Mouse (Mus musculus) left cerebral cortex, adult 9 months (tissue): ENCODE measurements around the gene Napsa.

Source experiments
- DNase-seq, 2 experiments: peaks; one replicate each; pipeline ENCODE4 v3.0.0; 2022; ENCODE audit warnings: low spot score in 2 of 2

The Napsa gene

DNA sequence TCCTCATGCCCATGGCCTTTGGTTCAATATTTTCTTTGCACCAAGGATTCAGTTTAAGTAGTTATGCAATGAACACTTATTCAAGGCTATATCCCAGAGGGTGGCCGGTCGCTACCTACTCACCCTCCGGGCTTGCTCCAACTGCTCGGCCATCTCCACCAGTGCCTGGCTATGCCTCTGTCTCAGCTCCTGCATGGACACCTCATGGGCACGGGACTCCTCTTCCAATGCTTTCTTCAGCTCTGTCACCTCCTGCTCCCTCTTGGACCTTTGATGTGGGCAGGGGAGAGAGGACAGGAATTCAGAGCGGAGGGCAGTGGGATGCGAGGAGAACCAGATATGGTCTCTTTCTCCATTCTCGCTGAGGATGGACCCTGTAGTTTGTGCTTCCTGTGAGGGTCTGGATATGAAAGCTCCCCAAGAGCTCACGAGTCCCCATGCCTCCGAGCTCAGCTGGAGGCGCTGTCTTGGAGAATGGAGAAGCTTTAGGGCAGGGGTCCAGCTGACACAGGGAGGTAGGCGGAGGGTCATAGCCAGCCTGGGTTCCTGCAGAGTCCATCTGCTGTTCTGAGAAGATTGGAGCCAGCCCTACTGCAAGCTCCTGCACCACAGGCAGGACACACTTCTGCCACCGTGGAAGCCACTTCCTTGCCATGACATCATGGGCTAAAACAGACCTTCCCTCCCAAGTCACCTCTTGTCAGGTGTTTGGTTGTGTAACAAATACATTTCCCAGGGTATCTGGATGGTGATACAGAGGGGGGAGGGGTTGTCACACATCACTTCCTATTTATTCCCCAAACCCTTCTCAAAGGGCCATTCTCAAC, 53.3 kb downstream of the Napsa start:
- no peak for DNase-seq

DNA sequence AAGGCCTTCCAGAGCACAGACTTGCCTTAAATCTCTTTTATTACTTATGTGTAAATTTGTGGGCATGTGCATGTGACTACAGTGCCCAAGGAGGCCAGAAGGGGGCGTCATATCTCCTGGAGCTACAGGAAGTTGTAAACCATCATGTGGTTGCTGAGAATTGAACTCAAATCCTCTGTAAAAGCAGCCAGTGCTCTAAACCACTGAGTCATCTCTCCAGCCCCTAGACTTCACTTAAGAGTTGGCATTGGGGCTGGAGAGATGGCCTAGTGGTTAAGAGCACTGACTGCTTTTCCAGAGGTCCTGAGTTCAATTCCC, 53.8 kb downstream of the Napsa start:
- no peak for DNase-seq

DNA sequence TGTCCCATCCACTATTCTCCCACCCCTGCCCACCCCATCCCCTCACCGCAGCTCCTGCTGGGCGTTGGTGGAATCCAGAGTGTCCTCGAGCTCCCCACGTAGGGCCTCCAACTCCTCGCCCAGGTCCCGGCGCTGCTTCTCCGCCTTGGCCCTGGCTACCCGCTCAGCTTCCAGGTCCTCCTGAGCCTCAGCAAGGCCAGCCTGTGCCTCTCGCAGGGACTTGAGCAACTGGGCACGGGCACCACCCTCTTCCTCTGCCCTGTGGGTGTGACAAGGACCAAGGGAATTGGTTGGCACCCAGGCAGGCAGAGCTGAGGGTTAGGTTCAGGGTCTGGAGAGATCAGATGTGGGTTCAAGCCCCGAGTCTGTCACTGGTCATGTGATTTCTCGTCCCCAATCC, 54.8 kb downstream of the Napsa start:
- DNase-seq: no peak

DNA sequence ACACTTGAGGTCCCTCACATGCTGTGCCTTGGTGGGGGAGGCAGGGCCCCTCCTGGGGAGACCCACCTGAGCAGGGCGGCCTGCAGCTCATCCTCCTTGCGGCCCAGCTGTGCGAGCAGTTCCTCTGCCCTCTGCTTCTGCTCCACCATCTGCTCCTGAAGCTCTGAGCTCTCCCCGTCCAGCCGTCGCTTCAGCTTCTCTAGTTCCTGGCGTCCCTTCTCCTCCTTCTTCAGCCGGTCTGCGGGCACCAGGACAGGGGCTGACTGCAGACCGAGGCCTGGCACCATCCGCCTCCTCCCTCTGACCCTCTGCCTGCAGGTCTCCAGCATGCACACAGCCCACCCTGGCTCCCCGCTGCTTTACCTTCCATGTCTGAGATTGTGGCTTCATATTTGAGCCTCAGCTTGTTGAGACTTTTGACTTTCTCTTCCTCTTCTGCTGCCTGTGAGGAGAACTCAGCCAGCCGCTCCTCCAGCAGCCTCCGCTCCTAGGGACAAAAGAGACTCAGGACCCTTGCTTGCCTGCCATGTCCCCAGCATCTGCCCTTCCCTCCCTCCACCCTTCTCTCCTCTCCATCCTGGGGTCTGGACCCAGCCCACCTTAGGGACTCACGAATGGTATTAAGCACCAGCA, 56.3 kb downstream of the Napsa start:
- DNase-seq: no peak

DNA sequence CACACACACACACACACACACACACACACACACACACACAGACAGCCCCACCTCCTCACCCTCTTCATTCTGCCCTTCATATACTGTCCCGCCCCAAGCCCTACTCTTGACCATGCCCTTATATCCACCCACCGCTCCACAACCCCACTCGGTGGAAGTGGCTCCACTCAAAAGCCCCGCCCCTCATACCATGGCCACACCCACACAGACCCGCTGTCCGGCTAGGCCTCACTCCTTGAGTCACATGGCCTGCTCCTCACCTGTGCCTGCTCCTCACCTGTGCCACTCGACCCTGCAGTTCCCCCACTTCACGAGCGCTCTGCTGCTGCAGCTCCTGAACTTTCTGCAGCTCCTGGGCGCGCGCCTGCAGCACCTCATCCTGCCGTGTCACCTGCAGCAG, 58.3 kb downstream of the Napsa start:
- no peak for DNase-seq

DNA sequence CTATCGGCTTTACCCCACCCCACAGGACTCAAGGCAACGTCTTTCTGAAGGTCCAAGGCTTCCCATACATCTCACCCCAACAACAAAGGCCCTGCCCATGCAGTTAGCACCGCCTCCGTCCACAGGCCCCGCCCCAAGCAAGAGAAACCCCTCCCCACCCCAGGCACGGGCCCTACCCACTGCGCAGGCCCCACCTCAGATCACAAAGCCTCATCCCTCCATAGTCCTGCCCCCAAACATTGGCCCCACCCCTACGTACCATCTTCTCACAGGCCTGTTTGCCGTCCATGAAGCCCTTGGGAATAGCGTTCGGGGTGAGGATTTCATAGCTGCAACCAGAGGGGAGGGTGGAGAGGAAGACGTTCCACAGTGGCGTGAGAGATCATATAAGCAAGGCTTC, 60.5 kb downstream of the Napsa start:
- DNase-seq: no peak

DNA sequence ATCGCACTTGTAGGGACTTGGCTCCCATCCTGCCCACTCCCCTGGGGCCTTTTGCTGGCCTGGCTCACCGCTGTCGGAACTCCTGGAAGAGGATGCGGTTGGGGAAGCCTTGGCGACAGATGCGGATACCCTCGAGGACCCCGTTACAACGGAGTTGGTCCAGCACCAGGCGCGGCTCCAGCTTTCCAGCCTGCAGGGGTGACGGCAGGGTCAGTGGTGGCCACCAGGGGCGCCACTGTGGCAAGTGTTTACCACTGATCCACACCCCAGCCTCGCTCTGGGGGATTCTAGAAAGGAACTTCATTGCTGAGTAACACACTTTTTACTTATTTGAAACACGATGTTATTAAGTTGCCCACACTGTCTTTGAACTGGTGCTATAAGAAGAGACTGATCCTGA, 61.2 kb downstream of the Napsa start:
- DNase-seq: no peak
